Mouse (Mus musculus) heart, postnatal 0 days (tissue): ENCODE data around the gene Map3k12. TPM values are rescaled to one million over a fixed set of nuclear protein-coding genes. Genes with fewer than 3 reads are reported as not detected.
A peak's percentile ranks its signal among the peaks of the same experiment; 100 is the strongest.

Source experiments
- ATAC-seq: fragments of 200-750 bp; cut with Nextera tagmentation; 2 replicates; pipeline ENCODE4 v1.8.0; 2017; ENCODE audit warnings: low read depth, moderate number of reproducible peaks, moderate library complexity; ENCODE audit not compliant: insufficient read depth
- DNase-seq: peaks from one replicate; pipeline ENCODE4 v3.0.0-alpha.2; 2016; ENCODE audit warnings: low spot score
- H3K27ac ChIP-seq: fragments of 300-500 bp; sonication (generic); 2 replicates; pipeline ENCODE4 v1.5.1; 2014; ENCODE audit warnings: low read depth, mild to moderate bottlenecking
- H3K27me3 ChIP-seq: fragments of 300-500 bp; sonication (generic); 2 replicates; pipeline ENCODE4 v1.6.1; 2014; ENCODE audit warnings: low read length, mixed read lengths; ENCODE audit not compliant: control insufficient read depth, insufficient read depth
- H3K36me3 ChIP-seq: fragments of 300-500 bp; sonication (generic); replicated peaks from 2 replicates; pipeline ENCODE4 v1.6.1; 2014; ENCODE audit warnings: low read length, mixed read lengths; ENCODE audit not compliant: control insufficient read depth, insufficient read depth
- H3K4me1 ChIP-seq: fragments of 300-500 bp; sonication (generic); 2 replicates; pipeline ENCODE4 v1.6.1; 2014; ENCODE audit warnings: antibody characterized with exemption; ENCODE audit not compliant: control insufficient read depth, insufficient read depth
- H3K4me2 ChIP-seq: fragments of 300-500 bp; sonication (generic); 2 replicates; pipeline ENCODE4 v1.6.1; 2014; ENCODE audit warnings: low read depth, mild to moderate bottlenecking, low read length, moderate library complexity
- H3K4me3 ChIP-seq: fragments of 300-500 bp; sonication (generic); 2 replicates; pipeline ENCODE4 v1.5.1; 2014; ENCODE audit warnings: low read depth, low read length
- H3K9ac ChIP-seq: fragments of 300-500 bp; sonication (generic); replicated peaks from 2 replicates; pipeline ENCODE4 v1.6.1; 2014; ENCODE audit warnings: low read depth, low read length, mixed read lengths
- H3K9me3 ChIP-seq: fragments of 300-500 bp; sonication (generic); replicated peaks from 2 replicates; pipeline ENCODE4 v1.6.1; 2016; ENCODE audit warnings: low read length; ENCODE audit not compliant: control insufficient read depth
- CTCF ChIP-seq: IDR thresholded peaks from 2 replicates; pipeline ENCODE4 v1.5.1; 2016; ENCODE audit warnings: antibody characterized with exemption, control low read depth, low read depth
- EP300 ChIP-seq: IDR thresholded peaks from 2 replicates; pipeline ENCODE4 v1.6.1; 2016; ENCODE audit warnings: antibody characterized with exemption, low read depth
- WGBS: fragments of 180-500 bp; shearing (Covaris S2); extraction: QIAGEN DNeasy Blood & Tissue Kit; methylation state at CpG from one replicate; pipeline ENCODE4 v1.1.7; 2014; 5-methylcytosine and 5-hydroxymethylcytosine counted together
- polyA plus RNA-seq: library from polyadenylated mRNA; unstranded; fragments of >200 nt; fragmentation: Nextera tagmentation; extraction: Ambion mirVana; gene quantifications from 2 replicates; pipeline ENCODE4 v1.2.1, GENCODE M21; 2015
- total RNA-seq: library from RNA; depleted of rRNA; stranded (reverse); fragments of >200 nt; gene quantifications from 2 replicates; pipeline ENCODE4 v1.2.3, GENCODE M21; 2014; ENCODE audit warnings: low replicate concordance; rRNA removed

The Map3k12 gene
- total RNA-seq (4.7 and 6.1 TPM in 2 replicates), polyA plus RNA-seq (4.1 and 4.6 TPM in 2 replicates)

- H3K36me3 ChIP-seq: peaks cover 9% of the 10 kb centered on the region
- no peaks in the 10 kb centered on the region for H3K27me3 ChIP-seq
- H3K27ac ChIP-seq: peak within 1 kb of the TSS; percentile 99
- DNase-seq: peak; percentile 77
- no peak for TF ChIP-seq EP300
- TF ChIP-seq CTCF: no peak
- H3K4me2 ChIP-seq: peak within 1 kb of the TSS; percentile 93
- H3K4me1 ChIP-seq: peaks cover 23% of the 10 kb centered on the region
- peak within 1 kb of the TSS; percentile 58 for H3K9ac ChIP-seq
- no peaks in the 10 kb centered on the region for H3K9me3 ChIP-seq
- no peak for ATAC-seq
- H3K4me3 ChIP-seq: peak within 1 kb of the TSS; percentile 61
- under 1% methylated on average over 43 of the region's 43 CpGs for WGBS
These were observed at the start of gene Map3k12 for GRCm38 (mm10) chr15:102516728-102517404. Gene Map3k12, minus strand, starts transcription at chr15:102517064.

GRCm38 (mm10) chr15:102563681-102564080, 46.8 kb upstream of the Map3k12 start:
- no peak for DNase-seq
- ATAC-seq: no peak
- no peaks in the 10 kb centered on the region for H3K27me3 ChIP-seq
- no peak overlapping the region for H3K27ac ChIP-seq
- no peaks in the 10 kb centered on the region for H3K4me1 ChIP-seq
- TF ChIP-seq CTCF (no peak), EP300 (no peak)
- H3K9ac ChIP-seq: no peak overlapping the region
- no peak overlapping the region for H3K4me2 ChIP-seq
- WGBS: 90% methylated on average over 5 of the region's 5 CpGs
- H3K9me3 ChIP-seq: no peaks in the 10 kb centered on the region
- H3K36me3 ChIP-seq: peaks cover 5% of the 10 kb centered on the region
- no peak overlapping the region for H3K4me3 ChIP-seq

GRCm38 (mm10) chr15:102563061-102563460, 46.2 kb upstream of the Map3k12 start:
- Histone ChIP-seq H3K9ac (no peak overlapping the region), H3K36me3 (peaks cover 7% of the 10 kb centered on the region), H3K4me3 (no peak overlapping the region), H3K27me3 (no peaks in the 10 kb centered on the region), H3K4me1 (no peaks in the 10 kb centered on the region), H3K27ac (no peak overlapping the region), H3K9me3 (no peaks in the 10 kb centered on the region), H3K4me2 (no peak overlapping the region)
- ATAC-seq: no peak
- TF ChIP-seq CTCF (no peak), EP300 (no peak)
- WGBS: 87% methylated on average over 3 of the region's 3 CpGs
- no peak for DNase-seq

- no peak overlapping the region for H3K4me3 ChIP-seq
- H3K4me2 ChIP-seq: no peak overlapping the region
- H3K27me3 ChIP-seq: no peaks in the 10 kb centered on the region
- ATAC-seq (no peak), DNase-seq (no peak)
- TF ChIP-seq EP300 (no peak), CTCF (no peak)
- no peak overlapping the region for H3K27ac ChIP-seq
- H3K4me1 ChIP-seq: no peaks in the 10 kb centered on the region
- no peaks in the 10 kb centered on the region for H3K9me3 ChIP-seq
- no peak overlapping the region for H3K9ac ChIP-seq
- peaks cover 12% of the 10 kb centered on the region for H3K36me3 ChIP-seq
- 86% methylated on average over 1 of the region's 1 CpGs for WGBS
These were observed 45.6 kb upstream of the Map3k12 start for GRCm38 (mm10) chr15:102562491-102562890.

- H3K36me3 ChIP-seq: peaks cover 59% of the 10 kb centered on the region
- DNase-seq: no peak
- no peaks in the 10 kb centered on the region for H3K4me1 ChIP-seq
- H3K9me3 ChIP-seq: no peaks in the 10 kb centered on the region
- TF ChIP-seq EP300: no peak
- peak; percentile 11; the same call in 1 of the 2 replicates for TF ChIP-seq CTCF
- H3K4me2 ChIP-seq: no peak overlapping the region
- no peak overlapping the region for H3K9ac ChIP-seq
- H3K27me3 ChIP-seq: no peaks in the 10 kb centered on the region
- ATAC-seq: no peak
- no peak overlapping the region for H3K4me3 ChIP-seq
- no peak overlapping the region for H3K27ac ChIP-seq
These were observed 40.7 kb upstream of the Map3k12 start for GRCm38 (mm10) chr15:102557580-102557979.

- Histone ChIP-seq H3K4me2 (no peak overlapping the region), H3K36me3 (peaks cover 70% of the 10 kb centered on the region), H3K9ac (no peak overlapping the region), H3K27me3 (no peaks in the 10 kb centered on the region), H3K27ac (no peak overlapping the region), H3K4me1 (no peaks in the 10 kb centered on the region), H3K4me3 (no peak overlapping the region), H3K9me3 (no peaks in the 10 kb centered on the region)
- DNase-seq (no peak), ATAC-seq (no peak)
- 97% methylated on average over 1 of the region's 1 CpGs for WGBS
- TF ChIP-seq CTCF (no peak), EP300 (no peak)
These were observed 38.7 kb upstream of the Map3k12 start for GRCm38 (mm10) chr15:102555581-102555980.
